In genomic region chr3:34593279-34593678, GRCm38 (mm10) we compare ENCODE assay signal across 20 mouse cellular contexts. TPM values are rescaled to one million over a fixed set of nuclear protein-coding genes. Genes with fewer than 3 reads are reported as not detected.
"Had no signal": no experiment of that assay in that cellular context is flagged by ENCODE, and none has a peak within 500 bp of the region (broad histone marks: within the 10 kb centered on the region; RNA-seq: fewer than 3 reads in every experiment).

No protein-coding gene starts in this region.

- H3K4me3 ChIP-seq: midbrain, embryonic 10.5 days; midbrain, embryonic 12.5 days; myocyte; neural tube, embryonic 13.5 days; neural tube, embryonic 15.5 days had no signal

- DNase-seq: lung, adult 18-20 months; lung, embryonic 14.5 days; lung, postnatal 10 days; lung, postnatal 4 days; midbrain, embryonic 14.5 days; retina, postnatal 1 day; right cerebral cortex, adult 18-20 months; right cerebral cortex, postnatal 25 days; right cerebral cortex, postnatal 4 days; spleen, adult 18-20 months; thymus, adult 18-20 months; thymus, postnatal 25 days; thymus, postnatal 4 days had no signal

- H3K4me2 ChIP-seq: lung, embryonic 14.5 days; midbrain, embryonic 12.5 days; neural tube, embryonic 13.5 days; neural tube, embryonic 15.5 days had no signal

- H3K4me1 ChIP-seq: neural tube, embryonic 15.5 days had no signal

- H3K36me3 ChIP-seq: midbrain, embryonic 10.5 days; midbrain, embryonic 12.5 days; neural tube, embryonic 13.5 days; neural tube, embryonic 15.5 days had no signal

- H3K9ac ChIP-seq: lung, embryonic 14.5 days; midbrain, embryonic 12.5 days; neural tube, embryonic 13.5 days; neural tube, embryonic 15.5 days had no signal

- H3K27me3 ChIP-seq: midbrain, embryonic 12.5 days; neural tube, embryonic 13.5 days; neural tube, embryonic 15.5 days had no signal

- H3K27ac ChIP-seq: midbrain, embryonic 10.5 days; midbrain, embryonic 12.5 days; neural tube, embryonic 13.5 days; neural tube, embryonic 15.5 days had no signal

- H3K9me3 ChIP-seq: midbrain, embryonic 10.5 days; midbrain, embryonic 12.5 days; neural tube, embryonic 13.5 days; neural tube, embryonic 15.5 days had no signal

RNA-seq across cellular contexts. Expression of gene Sox2, which starts 56.9 kb away (rescaled TPM):
- polyA plus RNA-seq: liver, embryonic 16.5 days; myocyte; small intestine, adult 2 months had no signal
